Mouse (Mus musculus) liver, postnatal 0 days (tissue): ENCODE measurements at regions not wholly inside any gene's neighbourhood (a gene's known extent, or its start where the extent isn't known, plus 50 kb on each side); places are given as distances from the start of the nearest gene placed in this dataset.

Source experiments
- ATAC-seq: fragments of 200-750 bp; cut with Nextera tagmentation; 2 replicates; pipeline ENCODE4 v1.8.0; 2017; ENCODE audit warnings: mild to moderate bottlenecking, moderate library complexity
- DNase-seq: peaks from one replicate; pipeline ENCODE4 v3.0.0-alpha.2; 2016
- H3K27ac ChIP-seq: fragments of 300-500 bp; sonication (generic); 2 replicates; pipeline ENCODE4 v1.5.1; 2014; ENCODE audit warnings: antibody characterized with exemption, moderate library complexity, mild to moderate bottlenecking, low read depth
- H3K27me3 ChIP-seq: fragments of 300-500 bp; sonication (generic); 2 replicates; pipeline ENCODE4 v1.6.1; 2014; ENCODE audit warnings: low read length, control low read depth, mixed read lengths; ENCODE audit not compliant: insufficient read depth
- H3K36me3 ChIP-seq: fragments of 300-500 bp; sonication (generic); replicated peaks from 2 replicates; pipeline ENCODE4 v1.6.1; 2014; ENCODE audit warnings: mild to moderate bottlenecking, control low read depth, low read length, moderate library complexity, mixed read lengths; ENCODE audit not compliant: insufficient read depth
- H3K4me1 ChIP-seq: fragments of 300-500 bp; sonication (generic); 2 replicates; pipeline ENCODE4 v1.6.1; 2014; ENCODE audit warnings: antibody characterized with exemption, mild to moderate bottlenecking, control low read depth; ENCODE audit not compliant: insufficient read depth
- H3K4me2 ChIP-seq: fragments of 300-500 bp; sonication (generic); 2 replicates; pipeline ENCODE4 v1.6.1; 2014; ENCODE audit warnings: low read depth, mild to moderate bottlenecking, low read length, moderate library complexity, mixed read lengths
- H3K4me3 ChIP-seq: fragments of 300-500 bp; sonication (generic); 2 replicates; pipeline ENCODE4 v1.5.1; 2014; ENCODE audit warnings: low read depth, low read length
- H3K9ac ChIP-seq: fragments of 300-500 bp; sonication (generic); replicated peaks from 2 replicates; pipeline ENCODE4 v1.6.1; 2014; ENCODE audit warnings: mild to moderate bottlenecking, moderate library complexity
- H3K9me3 ChIP-seq: fragments of 300-500 bp; sonication (generic); 2 replicates; pipeline ENCODE4 v1.6.1; 2016; ENCODE audit warnings: mild to moderate bottlenecking, control low read depth, low read length, mixed read lengths
- CTCF ChIP-seq: sonication (generic); IDR thresholded peaks from 2 replicates; pipeline ENCODE4 v1.5.1; 2016; ENCODE audit warnings: antibody characterized with exemption, low read depth
- EP300 ChIP-seq: IDR thresholded peaks from 2 replicates; pipeline ENCODE4 v1.6.1; 2016; ENCODE audit warnings: antibody characterized with exemption, low read depth, mild to moderate bottlenecking
- WGBS: fragments of 180-500 bp; shearing (Covaris S2); extraction: QIAGEN DNeasy Blood & Tissue Kit; methylation state at CpG from one replicate; pipeline ENCODE4 v1.1.7; 2014; ENCODE audit not compliant: insufficient replicate concordance; 5-methylcytosine and 5-hydroxymethylcytosine counted together

GRCm38 (mm10) chr17:88132601-88133346 is 67.7 kb upstream of the Fbxo11 start:
- Histone ChIP-seq H3K9ac (no peak overlapping the region), H3K27ac (peak overlapping the region; percentile 39; the same call in 1 of the 2 replicates), H3K36me3 (no peaks in the 10 kb centered on the region), H3K4me3 (no peak overlapping the region), H3K27me3 (no peaks in the 10 kb centered on the region), H3K4me2 (0 out of 2 replicates have a peak overlapping the region, but pooled peaks have one; percentile 32), H3K4me1 (no peaks in the 10 kb centered on the region), H3K9me3 (no peaks in the 10 kb centered on the region)
- ATAC-seq (peak; percentile 73), DNase-seq (peak; percentile 32)
- 42% methylated on average over 23 of the region's 23 CpGs for WGBS
- TF ChIP-seq CTCF, result no peak
- TF ChIP-seq EP300, result 0 out of 2 replicates have a peak, but pooled peaks have one; percentile 27

- Histone ChIP-seq H3K4me3 (no peak overlapping the region), H3K4me1 (no peaks in the 10 kb centered on the region), H3K27ac (no peak overlapping the region), H3K4me2 (no peak overlapping the region), H3K27me3 (no peaks in the 10 kb centered on the region), H3K9me3 (no peaks in the 10 kb centered on the region), H3K36me3 (no peaks in the 10 kb centered on the region), H3K9ac (no peak overlapping the region)
- DNase-seq, result no peak
- no peak for ATAC-seq
- WGBS, result 73% methylated on average over 2 of the region's 2 CpGs
- TF ChIP-seq EP300 (no peak), CTCF (no peak)
Measured at GRCm38 (mm10) chr17:88134546-88134945, 69.5 kb upstream of the Fbxo11 start.

GRCm38 (mm10) chr17:88141538-88141937 is 76.4 kb upstream of the Fbxo11 start:
- Histone ChIP-seq H3K27ac (no peak overlapping the region), H3K9ac (no peak overlapping the region), H3K27me3 (no peaks in the 10 kb centered on the region), H3K4me3 (no peak overlapping the region), H3K4me1 (no peaks in the 10 kb centered on the region), H3K36me3 (no peaks in the 10 kb centered on the region), H3K4me2 (peak overlapping the region; percentile 36; the same call in 1 of the 2 replicates), H3K9me3 (no peaks in the 10 kb centered on the region)
- WGBS, result 50% methylated on average over 12 of the region's 12 CpGs
- TF ChIP-seq CTCF (no peak), EP300 (no peak)
- DNase-seq (no peak), ATAC-seq (no peak)

GRCm38 (mm10) chr17:88142003-88142402 is 76.9 kb upstream of the Fbxo11 start:
- TF ChIP-seq CTCF, result no peak
- TF ChIP-seq EP300, result no peak
- Histone ChIP-seq H3K4me3 (no peak overlapping the region), H3K4me2 (peak overlapping the region; percentile 36; the same call in 1 of the 2 replicates), H3K27ac (no peak overlapping the region), H3K36me3 (no peaks in the 10 kb centered on the region), H3K4me1 (no peaks in the 10 kb centered on the region), H3K9ac (no peak overlapping the region), H3K27me3 (no peaks in the 10 kb centered on the region), H3K9me3 (no peaks in the 10 kb centered on the region)
- 55% methylated on average over 8 of the region's 8 CpGs for WGBS
- DNase-seq (no peak), ATAC-seq (no peak)

GRCm38 (mm10) chr17:88142809-88143208 is 77.7 kb upstream of the Fbxo11 start:
- Histone ChIP-seq H3K27me3 (no peaks in the 10 kb centered on the region), H3K27ac (no peak overlapping the region), H3K4me1 (no peaks in the 10 kb centered on the region), H3K36me3 (no peaks in the 10 kb centered on the region), H3K9ac (no peak overlapping the region), H3K4me2 (no peak overlapping the region), H3K9me3 (no peaks in the 10 kb centered on the region), H3K4me3 (no peak overlapping the region)
- TF ChIP-seq EP300 (no peak), CTCF (no peak)
- DNase-seq (no peak), ATAC-seq (no peak)
- 17% methylated on average over 3 of the region's 3 CpGs for WGBS

- 75% methylated on average over 3 of the region's 3 CpGs for WGBS
- TF ChIP-seq CTCF (no peak), EP300 (no peak)
- Histone ChIP-seq H3K4me2 (no peak overlapping the region), H3K4me3 (no peak overlapping the region), H3K4me1 (no peaks in the 10 kb centered on the region), H3K27me3 (no peaks in the 10 kb centered on the region), H3K9ac (no peak overlapping the region), H3K9me3 (no peaks in the 10 kb centered on the region), H3K36me3 (no peaks in the 10 kb centered on the region), H3K27ac (no peak overlapping the region)
- ATAC-seq, result no peak
- DNase-seq, result no peak
Measured at GRCm38 (mm10) chr17:88143378-88143943, 78.4 kb upstream of the Fbxo11 start.
